Mouse (Mus musculus): ENCODE results near the gene Gm960.

Gm960 gene

DNA sequence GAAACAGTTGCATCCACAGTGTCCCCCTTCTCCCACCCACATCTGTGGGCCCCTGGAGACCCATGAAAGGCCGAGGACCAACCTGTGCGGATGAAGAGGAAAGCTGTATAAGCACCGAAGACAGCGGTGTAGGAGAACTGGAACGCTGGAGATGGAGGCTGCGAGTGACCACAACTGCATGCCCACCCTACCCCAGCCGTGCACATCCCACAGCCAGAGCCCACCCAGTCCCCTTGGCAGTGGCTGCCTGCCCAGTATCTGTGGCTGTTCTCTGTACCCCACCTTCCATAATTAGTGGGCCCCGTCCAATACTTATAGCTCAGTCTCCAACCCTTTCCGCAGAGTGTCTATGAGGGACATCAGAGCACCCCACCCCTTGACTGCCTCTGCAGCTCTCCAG lies 75.0 kb downstream of the Gm960 start:
- DNase-seq (ENCODE audit: low spot score in 2 of 2): no peak

DNA sequence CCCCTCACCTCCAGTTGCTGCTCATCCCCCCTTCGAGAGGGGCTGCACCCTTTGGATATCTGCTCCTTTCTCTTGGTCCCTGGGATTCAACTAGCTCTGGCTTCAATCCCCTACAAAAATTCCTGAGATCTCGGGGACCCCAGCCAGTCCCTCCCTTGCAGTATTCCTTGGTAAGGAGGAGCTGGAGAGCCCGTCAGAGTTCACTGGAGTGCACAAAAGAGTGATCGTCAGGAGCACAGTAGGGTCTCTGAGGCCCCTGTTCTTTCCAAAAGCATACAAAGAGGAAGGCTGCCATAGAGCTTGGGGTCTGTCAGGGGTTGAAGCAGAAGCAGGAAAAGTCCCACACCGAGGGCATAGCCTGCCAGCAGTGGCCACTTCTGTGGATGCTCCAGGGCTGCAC lies 75.7 kb downstream of the Gm960 start:
- no peak for DNase-seq (ENCODE audit: low spot score in 2 of 2)

DNA sequence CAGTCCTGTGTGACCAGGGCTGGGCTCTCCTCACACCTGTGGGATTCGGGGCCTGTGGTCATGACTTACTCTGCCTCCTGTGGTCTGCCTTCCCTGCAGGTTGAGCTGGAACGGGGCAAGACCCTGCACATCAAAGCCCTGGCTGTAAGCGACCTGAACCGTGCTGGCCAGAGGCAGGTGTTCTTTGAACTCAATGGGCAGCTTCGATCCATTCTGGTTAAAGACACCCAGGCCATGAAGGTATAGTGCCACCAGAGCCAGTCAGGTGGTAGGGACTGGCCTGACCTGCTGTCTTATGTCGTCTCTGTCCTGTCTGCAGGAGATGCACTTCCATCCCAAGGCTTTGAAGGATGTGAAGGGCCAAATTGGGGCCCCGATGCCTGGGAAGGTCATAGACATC lies 77.7 kb downstream of the Gm960 start:
- no peak for DNase-seq (ENCODE audit: low spot score in 2 of 2)

GRCm38 (mm10) chr19:4619461-4619860 lies 79.0 kb downstream of the Gm960 start:
- DNase-seq (ENCODE audit: low spot score in 2 of 2): no peak

GRCm38 (mm10) chr19:4618183-4618582 lies 80.3 kb downstream of the Gm960 start:
- no peak for DNase-seq (ENCODE audit: low spot score in 2 of 2)

- DNase-seq (ENCODE audit: low spot score in 2 of 2): no peak
These were observed 81.9 kb downstream of the Gm960 start for GRCm38 (mm10) chr19:4616546-4616945.

GRCm38 (mm10) chr19:4615151-4616093 lies 83.0 kb downstream of the Gm960 start, which contains the start of gene Lrfn4:
TSS of gene Lrfn4 (minus strand) at chr19:4615667.
- peak; percentile 19 to 46 for DNase-seq (ENCODE audit: low spot score in 2 of 2)

DNA sequence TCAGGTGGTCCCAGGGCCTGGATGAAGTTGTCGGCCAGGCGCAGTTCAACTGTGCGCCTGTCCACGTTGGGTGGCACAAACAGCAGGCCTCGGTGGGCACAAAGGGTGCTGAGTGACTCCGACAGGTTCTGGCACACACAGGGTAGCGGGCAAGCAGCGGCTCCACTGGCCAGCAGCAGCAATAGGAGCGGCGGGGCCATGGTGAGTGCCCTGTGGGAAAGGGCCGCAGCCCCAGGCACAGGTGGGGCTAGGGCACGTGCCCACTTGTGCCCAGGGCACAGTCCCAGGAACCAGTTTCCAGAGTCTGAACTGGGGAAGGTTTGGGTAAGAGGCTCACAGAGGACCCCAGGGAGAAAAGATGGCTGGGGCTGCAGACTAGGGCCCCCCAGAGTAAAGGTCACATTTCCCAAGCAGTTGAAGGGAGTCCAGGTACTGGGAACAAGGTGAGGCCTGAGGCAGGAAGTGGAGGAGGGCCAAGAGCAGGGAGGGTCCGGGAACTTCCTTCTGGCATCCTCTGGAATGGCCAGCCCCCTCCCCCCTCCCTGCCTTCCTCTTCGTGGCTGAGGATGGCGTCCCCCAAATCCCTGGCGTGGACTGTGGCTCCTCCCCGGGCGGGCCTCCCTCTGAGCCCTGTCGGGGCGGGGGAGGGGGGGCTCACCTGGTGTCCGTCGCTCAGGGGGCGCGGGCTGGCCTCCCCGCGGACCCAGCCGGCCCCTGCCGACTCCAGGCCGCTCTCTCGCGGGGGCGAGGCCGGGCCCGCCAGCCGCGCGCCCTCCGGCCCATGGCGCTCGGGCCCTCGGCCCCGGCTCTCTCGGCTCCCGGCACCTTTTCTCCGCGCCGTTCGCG lies 83.9 kb downstream of the Gm960 start:
- DNase-seq (ENCODE audit: low spot score in 2 of 2): no peak

DNA sequence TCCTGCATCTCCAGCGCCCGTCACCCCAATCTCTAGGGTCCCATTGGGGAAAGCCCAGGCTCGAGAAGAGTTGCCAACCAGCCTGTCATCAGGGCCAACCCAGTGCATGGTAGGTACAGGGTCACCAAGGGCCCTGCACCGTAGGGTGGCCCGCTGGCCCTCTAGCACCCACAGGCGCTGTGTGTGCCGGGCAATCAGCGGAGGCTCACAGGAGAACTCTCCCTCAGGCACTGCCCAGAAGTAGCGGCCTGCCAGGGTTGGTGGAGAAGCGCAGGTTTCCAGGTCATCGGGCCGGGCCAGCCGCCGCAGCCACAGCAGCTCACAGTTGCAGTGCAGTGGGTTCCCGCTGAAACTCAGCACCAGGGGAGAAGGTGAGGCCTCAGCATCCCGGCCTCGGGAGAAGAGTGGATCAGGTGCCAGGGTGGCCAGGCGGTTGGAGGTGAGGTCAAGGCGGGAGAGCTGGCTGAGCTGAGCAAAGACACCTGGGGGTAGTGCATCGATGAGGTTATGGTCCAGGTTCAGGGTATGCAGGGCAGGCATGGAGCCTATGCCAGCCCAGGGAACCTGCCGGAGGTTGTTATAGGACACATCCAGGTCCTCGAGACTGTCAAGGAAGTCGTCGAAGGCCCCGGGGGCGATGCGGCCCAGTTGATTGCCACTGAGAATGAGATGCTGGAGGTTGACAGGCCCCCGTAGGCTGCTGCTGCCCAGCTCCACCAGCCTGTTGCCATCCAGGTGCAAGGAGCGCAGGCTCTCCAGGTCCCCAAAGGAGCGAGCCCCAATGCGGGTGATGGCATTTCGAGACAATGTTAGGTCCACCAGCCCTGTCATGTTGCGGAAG lies 84.8 kb downstream of the Gm960 start:
- DNase-seq (ENCODE audit: low spot score in 2 of 2): no peak

DNA sequence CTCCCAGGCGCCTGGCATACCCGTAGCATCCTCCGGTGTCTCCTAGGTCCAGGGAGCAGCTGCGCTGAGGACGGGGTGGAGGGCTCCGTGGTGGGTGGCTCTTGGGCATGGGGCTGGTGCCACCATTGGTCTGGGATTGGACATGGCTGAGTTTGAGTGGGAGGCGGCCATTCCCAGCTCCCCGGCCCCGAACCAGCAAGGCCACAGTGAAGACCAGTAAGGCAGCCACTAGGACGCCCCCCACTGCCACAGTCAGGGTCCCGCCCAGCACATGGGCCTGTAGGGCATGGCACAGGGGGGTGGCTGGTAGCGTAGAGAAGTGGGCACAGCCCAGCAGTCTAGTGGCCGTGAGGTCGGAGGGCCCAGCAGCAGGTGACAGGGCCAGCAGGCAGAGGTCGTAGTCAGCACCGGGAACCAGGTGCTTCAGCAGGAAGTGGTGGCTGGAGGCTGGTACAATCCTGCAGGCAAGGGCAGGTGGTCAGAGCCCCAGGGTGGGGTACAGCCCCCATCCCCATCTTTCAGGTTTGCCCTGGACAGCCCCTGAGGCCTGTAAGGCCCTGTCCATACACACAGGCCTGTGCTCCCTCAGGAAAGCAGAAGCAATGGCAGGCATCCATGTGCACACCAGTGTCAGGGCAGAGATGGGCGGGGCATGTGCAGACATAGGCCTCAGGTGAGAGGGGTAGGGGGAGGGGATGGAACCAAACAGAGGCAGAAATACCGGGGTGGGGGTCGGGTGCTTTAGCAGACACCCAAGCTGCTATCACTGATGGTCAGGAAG lies 86.1 kb downstream of the Gm960 start:
- DNase-seq (ENCODE audit: low spot score in 2 of 2): no peak

GRCm38 (mm10) chr19:4610109-4610508 lies 88.4 kb downstream of the Gm960 start:
- DNase-seq (ENCODE audit: low spot score in 2 of 2): no peak

DNA sequence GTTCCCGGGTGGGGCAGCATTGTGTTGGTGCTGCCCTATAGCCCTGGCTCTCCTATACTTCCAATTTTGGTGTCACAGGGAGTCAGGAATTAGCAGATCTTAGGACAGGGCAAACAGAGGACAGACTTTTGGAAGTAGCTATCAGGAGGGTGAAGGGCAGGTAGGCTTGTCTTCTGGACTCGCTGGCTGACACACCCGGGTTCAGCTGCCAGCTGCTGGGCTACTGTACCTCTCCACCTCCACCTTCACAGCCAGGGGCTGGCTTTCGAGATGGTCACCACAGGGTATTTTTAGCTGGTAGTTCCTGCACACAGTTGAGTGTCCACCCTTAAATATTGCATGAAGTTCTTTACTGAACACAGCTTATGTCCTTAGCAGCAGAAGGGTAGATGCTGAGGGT lies 90.0 kb downstream of the Gm960 start:
- no peak for DNase-seq (ENCODE audit: low spot score in 2 of 2)

DNA sequence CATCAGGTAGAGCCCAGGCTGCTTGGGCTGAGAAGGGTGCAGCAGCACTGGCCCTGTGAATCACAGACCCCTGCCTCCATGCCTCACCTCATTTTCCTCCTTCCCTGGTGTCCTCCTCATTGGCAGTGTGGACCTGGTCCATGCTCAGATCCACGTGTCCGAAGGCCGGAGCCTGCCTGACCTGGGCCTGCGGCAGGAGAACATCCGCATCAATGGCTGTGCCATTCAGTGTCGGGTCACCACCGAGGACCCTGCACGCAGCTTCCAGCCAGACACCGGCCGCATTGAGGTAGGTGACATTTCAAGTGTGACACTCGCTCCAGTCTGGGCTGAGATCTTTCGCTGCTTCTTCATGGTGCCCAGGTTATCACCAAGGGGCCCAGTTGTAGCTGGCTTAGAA lies 91.1 kb downstream of the Gm960 start:
- no peak for DNase-seq (ENCODE audit: low spot score in 2 of 2)

DNA sequence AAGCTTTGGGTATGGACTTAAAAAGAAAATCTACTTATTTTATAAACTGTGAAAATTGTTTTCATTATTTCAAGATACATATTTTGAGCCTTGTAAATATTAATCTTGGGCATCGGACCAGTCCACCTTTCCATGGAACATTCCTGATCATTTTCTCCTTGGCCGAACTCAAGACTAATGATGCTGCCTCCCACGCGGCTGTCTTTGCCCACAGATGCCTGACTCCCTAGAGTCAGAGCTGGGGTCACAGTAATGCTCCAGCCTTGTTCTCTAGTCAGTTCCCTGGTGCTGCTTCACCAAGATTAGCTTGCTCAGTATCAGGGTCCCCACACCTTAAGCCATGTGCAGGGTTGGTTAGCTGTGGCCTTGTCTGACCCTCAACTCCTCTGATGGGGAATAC lies 92.8 kb downstream of the Gm960 start:
- no peak for DNase-seq (ENCODE audit: low spot score in 2 of 2)

DNA sequence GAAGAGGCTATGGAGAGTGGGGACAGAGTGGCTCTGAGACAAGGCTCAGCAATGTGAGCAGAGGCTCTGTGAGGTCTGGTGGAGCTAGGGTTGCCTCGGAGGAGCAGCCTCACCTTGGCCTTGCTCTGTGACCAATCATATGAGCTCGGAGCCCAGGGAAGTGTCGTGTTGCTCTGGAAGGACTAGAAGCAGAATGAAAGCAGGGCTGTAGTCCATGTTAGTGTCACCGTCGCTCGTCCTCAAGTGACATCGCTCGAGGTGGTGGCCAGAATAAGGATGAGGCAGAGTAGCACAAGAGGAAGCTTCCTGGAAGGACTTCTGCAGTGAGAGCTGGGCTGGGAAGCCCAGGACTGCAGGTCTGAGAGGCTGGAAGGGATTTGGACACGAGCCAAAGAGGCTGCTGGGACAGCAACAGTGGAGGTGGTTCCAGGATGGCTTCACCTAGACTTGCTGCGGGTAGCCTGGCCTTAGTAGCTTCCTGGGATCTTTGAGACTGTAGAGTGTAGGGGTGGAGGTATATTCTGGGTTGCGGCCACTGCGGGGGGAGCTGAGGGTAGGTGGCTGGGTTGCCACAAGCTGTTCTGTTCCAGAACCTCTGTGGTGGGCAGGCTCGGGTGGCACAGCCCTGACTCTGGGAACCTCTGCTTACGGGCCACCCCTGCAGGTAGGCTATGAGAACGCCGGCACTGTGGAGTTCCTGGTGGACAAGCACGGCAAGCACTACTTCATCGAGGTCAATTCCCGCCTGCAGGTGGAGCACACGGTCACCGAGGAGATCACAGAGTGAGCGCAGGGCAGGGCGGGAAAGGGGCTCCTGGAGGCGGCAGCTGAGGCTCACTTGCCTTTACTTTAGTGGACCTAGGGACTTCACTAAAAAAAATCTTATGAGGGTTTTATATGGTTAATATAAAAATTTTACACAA lies 94.4 kb downstream of the Gm960 start:
- peak in 1 of 2 experiments; percentile 44 for DNase-seq (ENCODE audit: low spot score in 2 of 2)

DNA sequence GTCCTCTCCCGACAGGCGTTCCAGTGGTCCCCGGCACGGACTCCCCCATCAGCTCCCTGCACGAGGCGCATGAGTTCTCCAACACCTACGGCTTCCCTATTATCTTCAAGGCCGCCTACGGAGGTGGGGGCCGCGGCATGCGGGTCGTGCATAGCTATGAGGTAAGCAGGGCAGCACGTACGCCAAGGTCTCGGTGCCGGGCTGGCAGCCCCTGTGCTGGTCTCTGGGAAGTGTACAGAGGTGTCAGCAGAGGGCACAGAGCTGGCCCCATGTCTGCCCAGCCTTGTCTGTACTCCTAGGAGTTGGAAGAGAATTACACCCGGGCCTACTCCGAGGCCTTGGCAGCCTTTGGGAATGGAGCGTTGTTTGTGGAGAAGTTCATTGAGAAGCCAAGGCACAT lies 96.0 kb downstream of the Gm960 start:
- no peak for DNase-seq (ENCODE audit: low spot score in 2 of 2)

DNA sequence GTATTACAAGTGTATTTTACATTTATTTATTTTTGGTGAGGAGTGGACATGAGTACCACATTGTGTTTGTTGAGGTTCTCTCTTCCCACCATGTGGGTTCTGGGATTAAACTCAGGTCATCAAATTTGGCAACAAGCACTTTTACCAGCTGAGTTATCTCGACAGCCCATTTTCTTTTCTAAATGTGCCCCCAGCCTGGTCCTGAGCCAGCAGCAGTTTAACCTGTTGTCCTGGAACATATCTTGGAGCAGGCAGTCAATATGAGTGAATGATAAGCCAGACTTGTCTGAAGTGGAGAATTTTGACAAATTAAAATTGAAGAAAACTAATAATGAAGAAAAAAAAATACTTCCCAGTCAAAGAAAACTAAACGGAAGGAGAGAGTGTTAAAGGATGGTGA lies 102.4 kb downstream of the Gm960 start:
- DNase-seq (ENCODE audit: low spot score in 2 of 2): no peak

GRCm38 (mm10) chr19:4593792-4594522 lies 104.5 kb downstream of the Gm960 start:
- no peak for DNase-seq (ENCODE audit: low spot score in 2 of 2)

DNA sequence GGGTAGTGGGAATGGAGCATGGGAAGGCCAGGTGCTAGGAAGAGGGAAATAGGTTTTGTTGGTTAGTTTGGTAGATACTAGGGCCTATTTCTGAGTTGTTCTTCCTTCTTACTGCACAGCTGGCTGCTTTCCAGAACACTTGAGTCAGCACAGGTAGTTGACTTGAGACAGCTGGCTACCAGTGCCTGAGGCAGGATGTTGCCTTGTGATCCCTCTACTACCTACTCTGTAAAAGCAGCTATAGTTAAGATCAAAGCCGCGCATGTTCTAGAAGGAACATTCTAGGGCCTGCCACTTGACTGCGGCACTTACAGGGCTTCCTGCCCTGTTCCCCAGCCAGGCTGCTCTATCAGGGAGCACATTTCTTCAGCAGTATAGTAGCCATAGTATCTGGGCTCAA lies 108.4 kb downstream of the Gm960 start:
- no peak for DNase-seq (ENCODE audit: low spot score in 2 of 2)
